ENCODE assay signal across 20 mouse cellular contexts in genomic region chr10:57687999-57688398, GRCm38 (mm10). TPM values are rescaled to one million over a fixed set of nuclear protein-coding genes. Genes with fewer than 3 reads are reported as not detected.
"Had no signal": no experiment of that assay in that cellular context is flagged by ENCODE, and none has a peak within 500 bp of the region (broad histone marks: within the 10 kb centered on the region; RNA-seq: fewer than 3 reads in every experiment).

No protein-coding gene starts in this region.

- H3K36me3 ChIP-seq: liver, embryonic 13.5 days; liver, embryonic 15.5 days; lung, embryonic 15.5 days; midbrain, embryonic 10.5 days; midbrain, embryonic 12.5 days; midbrain, embryonic 15.5 days; neural tube, embryonic 12.5 days; stomach, embryonic 15.5 days had no signal

- H3K27me3 ChIP-seq: liver, embryonic 13.5 days; liver, embryonic 15.5 days; lung, embryonic 15.5 days; midbrain, embryonic 12.5 days; midbrain, embryonic 15.5 days; neural tube, embryonic 12.5 days; stomach, embryonic 15.5 days had no signal

- ATAC-seq: liver, postnatal 0 days; lung, postnatal 0 days; midbrain, embryonic 15.5 days had no signal

- H3K9me3 ChIP-seq: liver, embryonic 13.5 days; liver, embryonic 15.5 days; lung, embryonic 15.5 days; midbrain, embryonic 10.5 days; midbrain, embryonic 12.5 days; midbrain, embryonic 15.5 days; neural tube, embryonic 12.5 days; stomach, embryonic 15.5 days had no signal

- DNase-seq: liver, embryonic 13.5 days; liver, postnatal 0 days; lung, adult 2 months; lung, postnatal 14 days; lung, postnatal 4 days; right cerebral cortex, postnatal 14 days; thymus, adult 2 months; thymus, postnatal 14 days; thymus, postnatal 36 days had no signal

- H3K4me1 ChIP-seq: liver, embryonic 13.5 days; liver, embryonic 15.5 days; lung, embryonic 15.5 days; midbrain, embryonic 10.5 days; midbrain, embryonic 12.5 days; midbrain, embryonic 15.5 days; neural tube, embryonic 12.5 days; stomach, embryonic 15.5 days had no signal

- H3K27ac ChIP-seq: liver, embryonic 13.5 days; liver, embryonic 15.5 days; lung, embryonic 15.5 days; midbrain, embryonic 10.5 days; midbrain, embryonic 12.5 days; midbrain, embryonic 15.5 days; neural tube, embryonic 12.5 days; stomach, embryonic 15.5 days; stomach, postnatal 0 days had no signal

- H3K9ac ChIP-seq: liver, embryonic 13.5 days; liver, embryonic 15.5 days; liver, postnatal 0 days; lung, embryonic 15.5 days; midbrain, embryonic 12.5 days; midbrain, embryonic 15.5 days; neural tube, embryonic 12.5 days; stomach, embryonic 15.5 days had no signal

- H3K4me2 ChIP-seq: liver, embryonic 11.5 days; liver, embryonic 13.5 days; liver, embryonic 15.5 days; lung, embryonic 15.5 days; midbrain, embryonic 12.5 days; midbrain, embryonic 15.5 days; neural tube, embryonic 12.5 days; stomach, embryonic 15.5 days had no signal

- H3K4me3 ChIP-seq: liver, embryonic 13.5 days; liver, embryonic 15.5 days; lung, embryonic 15.5 days; midbrain, embryonic 10.5 days; midbrain, embryonic 12.5 days; midbrain, embryonic 15.5 days; neural tube, embryonic 12.5 days; stomach, embryonic 15.5 days had no signal

RNA-seq across cellular contexts. Expression of gene Pkib, which starts 56.2 kb away (rescaled TPM):
- total RNA-seq: megakaryocyte-erythroid progenitor cell, adult 5-6 weeks had no signal
